Mouse (Mus musculus): ENCODE results near the gene Tcf7.

- TF ChIP-seq MAX (IDR thresholded peaks at IDR 0.05), result no peak
- no peak for TF ChIP-seq CTCF (IDR thresholded peaks at IDR 0.05; ENCODE audit: control insufficient read depth, insufficient read depth, insufficient read length)
- TF ChIP-seq USF1 (IDR thresholded peaks at IDR 0.05; ENCODE audit: low read depth), result no peak
- no peak for TF ChIP-seq FOSL1 (IDR thresholded peaks at IDR 0.05; ENCODE audit: insufficient read depth, low read length, poor library complexity, severe bottlenecking)
- TF ChIP-seq MYOD1 (IDR thresholded peaks at IDR 0.05; ENCODE audit: control insufficient read depth, insufficient read length, low read depth), result no peak
Observed at GRCm38 (mm10) chr11:52257376-52257775, 25.4 kb downstream of the Tcf7 start.
